Mouse (Mus musculus): Measurements from ENCODE around the gene Naa40. TPM values are rescaled to one million over a fixed set of nuclear protein-coding genes. Genes with fewer than 3 reads are reported as not detected.

Gene Naa40
- polyA plus RNA-seq, 1 experiment: 44.8 TPM

DNA sequence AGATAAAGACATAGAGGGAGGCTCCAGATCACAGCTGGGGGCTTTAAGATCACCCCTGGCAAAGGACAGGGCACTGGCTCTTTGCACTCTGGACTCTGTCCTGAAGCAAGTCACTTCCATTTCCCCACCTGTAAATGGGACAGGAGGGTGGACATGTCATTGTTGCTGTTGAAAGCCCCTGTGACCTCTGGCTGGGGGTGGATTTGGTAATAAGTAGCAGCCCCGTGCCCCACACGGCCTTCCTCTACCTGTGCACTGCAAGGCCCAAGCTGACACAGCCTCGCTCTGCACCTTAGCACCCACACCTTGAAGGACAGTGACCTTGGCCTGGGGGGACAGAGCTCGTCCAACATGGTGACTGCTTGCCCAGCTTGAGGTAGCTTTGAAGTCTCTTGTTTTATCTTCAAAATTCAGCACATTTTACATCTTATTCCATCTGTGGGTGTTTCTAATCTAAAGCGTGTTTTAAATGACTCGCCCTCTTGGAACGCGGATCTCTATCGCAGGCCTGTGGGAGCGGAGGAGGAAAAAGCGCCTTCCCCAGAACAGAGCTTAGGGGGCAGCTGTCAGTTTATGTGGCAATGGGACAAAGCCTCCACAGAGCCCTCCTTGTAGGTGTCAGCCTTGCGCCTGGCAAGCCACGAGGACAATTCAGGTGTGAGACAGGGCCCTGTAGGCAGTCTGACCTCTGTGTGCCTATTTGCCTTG, 63.0 kb downstream of the Naa40 start:
- H3K27ac ChIP-seq (ENCODE audit: insufficient read depth, low read length): no peak overlapping the region
- no peak overlapping the region for H3K4me3 ChIP-seq (replicated peaks; ENCODE audit: insufficient read depth, low read depth, low read length)
- no peak for TF ChIP-seq CTCF (IDR thresholded peaks at IDR 0.05; ENCODE audit: borderline replicate concordance, insufficient read depth, low read depth, low read length)
- no peak for TF ChIP-seq POLR2A (IDR thresholded peaks at IDR 0.05; ENCODE audit: borderline replicate concordance, insufficient read depth, low read length)
- no peak for DNase-seq
- WGBS: 88% methylated on average over 13 of the region's 13 CpGs
- no peaks in the 10 kb centered on the region for H3K27me3 ChIP-seq (ENCODE audit: control insufficient read depth, insufficient read depth, low read length)
- H3K4me1 ChIP-seq (ENCODE audit: control insufficient read depth, insufficient read depth, low read length): peaks cover 38% of the 10 kb centered on the region

DNA sequence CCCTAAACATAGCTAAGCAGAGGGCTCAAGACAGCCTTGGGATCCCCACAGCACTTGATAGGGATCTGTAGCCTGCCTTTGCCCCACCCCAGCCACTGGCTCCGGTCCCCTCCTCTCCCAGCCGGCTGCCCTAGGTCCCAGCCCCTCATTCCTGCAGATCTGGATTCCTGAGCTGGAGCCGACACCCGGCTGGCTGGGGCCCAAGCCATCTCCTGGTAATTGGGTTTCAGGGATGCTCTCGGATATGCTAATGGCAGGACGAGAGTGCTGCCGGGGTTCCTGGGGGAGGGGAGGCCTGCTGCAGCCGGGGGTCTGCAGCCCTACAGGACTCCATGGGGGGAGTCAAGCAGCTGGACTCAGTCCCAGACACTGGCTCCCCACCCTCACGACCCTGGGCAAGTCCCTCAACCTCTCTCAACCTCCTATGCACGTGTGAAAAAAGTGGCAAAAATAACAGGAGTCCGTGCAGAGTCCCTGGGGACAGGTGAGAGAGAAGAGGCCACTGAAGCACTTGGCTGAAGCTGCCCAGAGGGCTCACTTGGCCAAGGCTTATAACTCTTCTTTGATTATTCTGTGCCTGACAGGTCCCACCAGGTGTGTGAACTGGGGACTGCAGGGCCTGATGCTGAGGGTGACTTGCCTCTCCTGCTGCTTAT, 64.8 kb downstream of the Naa40 start:
- H3K27me3 ChIP-seq (ENCODE audit: control insufficient read depth, insufficient read depth, low read length): no peaks in the 10 kb centered on the region
- no peak overlapping the region for H3K27ac ChIP-seq (ENCODE audit: insufficient read depth, low read length)
- DNase-seq: peak in 1 of 2 experiments; percentile 40
- WGBS: 29% methylated on average over 11 of the region's 11 CpGs
- TF ChIP-seq POLR2A (IDR thresholded peaks at IDR 0.05; ENCODE audit: borderline replicate concordance, insufficient read depth, low read length): no peak
- no peak for TF ChIP-seq CTCF (IDR thresholded peaks at IDR 0.05; ENCODE audit: borderline replicate concordance, insufficient read depth, low read depth, low read length)
- peaks cover 31% of the 10 kb centered on the region for H3K4me1 ChIP-seq (ENCODE audit: control insufficient read depth, insufficient read depth, low read length)
- no peak overlapping the region for H3K4me3 ChIP-seq (replicated peaks; ENCODE audit: insufficient read depth, low read depth, low read length)

Other genes with a start within 250 kb of the Naa40 start
- gene Dnajc4, start 248.6 kb downstream of the Naa40 start, polyA plus RNA-seq (2012; rRNA removed): 63.6 and 66.4 TPM in 2 replicates
- 40.4 and 43.5 TPM in 2 replicates for gene Nudt22, start 245.1 kb downstream of the Naa40 start, polyA plus RNA-seq (2012; rRNA removed)
- gene Trpt1, start 245.1 kb downstream of the Naa40 start, polyA plus RNA-seq (2012; rRNA removed): 29.6 and 31.3 TPM in 2 replicates
- gene Fermt3, start 221.7 kb downstream of the Naa40 start, polyA plus RNA-seq (2012; rRNA removed): 2.2 and 2.3 TPM in 2 replicates
- gene Stip1, start 201.2 kb downstream of the Naa40 start, polyA plus RNA-seq (2012; rRNA removed): 215 and 217 TPM in 2 replicates
- gene Macrod1, start 184.4 kb downstream of the Naa40 start, polyA plus RNA-seq (2012; rRNA removed): 30.8 and 33.8 TPM in 2 replicates
- gene Flrt1, start 135.5 kb downstream of the Naa40 start, polyA plus RNA-seq (2012; rRNA removed): 5.4 and 6.2 TPM in 2 replicates
- 234 and 248 TPM in 2 replicates for gene Otub1, start 34.9 kb downstream of the Naa40 start, polyA plus RNA-seq (2012; rRNA removed)
- gene Cox8a, start 23.6 kb downstream of the Naa40 start, polyA plus RNA-seq (2012; rRNA removed): 1,171 and 1,228 TPM in 2 replicates
- 8.7 and 9.2 TPM in 2 replicates for gene Rcor2, start 26.1 kb upstream of the Naa40 start, polyA plus RNA-seq (2012; rRNA removed)
- gene Mark2, start 100.7 kb upstream of the Naa40 start, polyA plus RNA-seq (2012; rRNA removed): 75.3 and 76.2 TPM in 2 replicates
- 18.5 and 19.0 TPM in 2 replicates for gene Spindoc, start 141.8 kb upstream of the Naa40 start, polyA plus RNA-seq (2012; rRNA removed)
- 16.3 and 16.6 TPM in 2 replicates for gene 2700081O15Rik, start 176.4 kb upstream of the Naa40 start, polyA plus RNA-seq (2012; rRNA removed)
- gene Rtn3, start 242.1 kb upstream of the Naa40 start, polyA plus RNA-seq (2012; rRNA removed): 563 and 663 TPM in 2 replicates